Mouse (Mus musculus) ES-CJ7 (cell line): ENCODE data around the gene 2210408I21Rik.

Source experiments
- DNase-seq: peaks from one replicate; pipeline ENCODE4 v3.0.0; 2011; ENCODE audit warnings: low read depth, low spot score

The 2210408I21Rik gene

GRCm38 (mm10) chr13:77275172-77275747 lies 139.9 kb downstream of the 2210408I21Rik start:
- no peak for DNase-seq

GRCm38 (mm10) chr13:77278659-77279413 lies 143.5 kb downstream of the 2210408I21Rik start:
- no peak for DNase-seq

- DNase-seq = no peak
These were observed 160.2 kb downstream of the 2210408I21Rik start for GRCm38 (mm10) chr13:77295519-77295918.

- DNase-seq = no peak
These were observed 188.8 kb downstream of the 2210408I21Rik start for GRCm38 (mm10) chr13:77324101-77324500.

GRCm38 (mm10) chr13:77326174-77326959 lies 191.0 kb downstream of the 2210408I21Rik start:
- no peak for DNase-seq

GRCm38 (mm10) chr13:77342097-77342496 lies 206.8 kb downstream of the 2210408I21Rik start:
- DNase-seq = no peak

GRCm38 (mm10) chr13:77385448-77385970 lies 250.2 kb downstream of the 2210408I21Rik start:
- DNase-seq = no peak

- DNase-seq = no peak
These were observed 250.7 kb downstream of the 2210408I21Rik start for GRCm38 (mm10) chr13:77386001-77386400.

GRCm38 (mm10) chr13:77388148-77388547 lies 252.8 kb downstream of the 2210408I21Rik start:
- no peak for DNase-seq

GRCm38 (mm10) chr13:77389209-77389608 lies 253.9 kb downstream of the 2210408I21Rik start:
- DNase-seq = no peak

GRCm38 (mm10) chr13:77396374-77396773 lies 261.0 kb downstream of the 2210408I21Rik start:
- DNase-seq = no peak

- no peak for DNase-seq
These were observed 261.6 kb downstream of the 2210408I21Rik start for GRCm38 (mm10) chr13:77396981-77397380.

GRCm38 (mm10) chr13:77397646-77398045 lies 262.3 kb downstream of the 2210408I21Rik start:
- no peak for DNase-seq

- DNase-seq = no peak
These were observed 263.1 kb downstream of the 2210408I21Rik start for GRCm38 (mm10) chr13:77398477-77398876.

GRCm38 (mm10) chr13:77400762-77401161 lies 265.4 kb downstream of the 2210408I21Rik start:
- no peak for DNase-seq

GRCm38 (mm10) chr13:77408530-77408929 lies 273.2 kb downstream of the 2210408I21Rik start:
- DNase-seq = peak; percentile 30

GRCm38 (mm10) chr13:77409804-77410203 lies 274.5 kb downstream of the 2210408I21Rik start:
- DNase-seq = no peak

GRCm38 (mm10) chr13:77412829-77413228 lies 277.5 kb downstream of the 2210408I21Rik start:
- DNase-seq = no peak

- no peak for DNase-seq
These were observed 314.7 kb downstream of the 2210408I21Rik start for GRCm38 (mm10) chr13:77450007-77450567.

GRCm38 (mm10) chr13:77470093-77470621 lies 334.8 kb downstream of the 2210408I21Rik start:
- no peak for DNase-seq

- no peak for DNase-seq
These were observed 341.1 kb downstream of the 2210408I21Rik start for GRCm38 (mm10) chr13:77476420-77476819.
